Mouse (Mus musculus): Measurements from ENCODE around the gene Dnajb4.

DNA sequence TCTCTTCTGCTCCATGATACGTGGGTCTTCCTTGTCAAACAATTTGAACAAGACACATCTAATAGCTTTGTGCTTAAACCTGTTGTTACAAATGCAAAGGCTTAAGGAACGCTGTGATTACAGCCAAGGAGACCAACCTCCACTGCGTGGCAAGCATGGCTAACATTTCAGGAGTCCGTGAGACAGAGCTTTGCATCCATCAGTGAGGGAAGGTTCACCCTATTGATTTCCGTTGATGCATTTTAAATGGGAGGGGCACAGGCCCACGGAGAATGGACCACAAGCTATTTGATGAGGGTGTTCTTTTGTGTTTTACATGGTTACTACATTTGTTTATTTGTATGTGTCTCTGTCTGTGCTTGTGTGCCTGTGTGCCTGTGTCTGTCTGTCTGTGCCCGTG lies 81.5 kb downstream of the Dnajb4 start:
- TF ChIP-seq GATA1 (IDR thresholded peaks at IDR 0.05; ENCODE audit: borderline replicate concordance, low read length) (no peak), FLI1 (IDR thresholded peaks at IDR 0.05; ENCODE audit: low read length) (no peak)

Data from megakaryocyte, embryonic 14.5 days (primary cell).